Mouse (Mus musculus) heart, postnatal 25 days (tissue): Measurements from ENCODE around the gene Tmcc2. TPM values are rescaled to one million over a fixed set of nuclear protein-coding genes. Genes with fewer than 3 reads are reported as not detected.

Experiments used
- DNase-seq: peaks from one replicate; pipeline ENCODE4 v3.0.0; 2022; ENCODE audit warnings: low spot score
- intact Hi-C: fragments of 180-260 bp; cut with DNase I; formaldehyde crosslinking; loops from one replicate; pipeline ENCODE4 v1.15.1; 2025
- total RNA-seq, 2 experiments: library from RNA; stranded (reverse); gene quantifications; 2 replicates each; pipeline ENCODE4 v1.2.3; 2021

The Tmcc2 gene
- total RNA-seq, 2 experiments from 2014 or later = 17.0 to 18.5 TPM

DNA sequence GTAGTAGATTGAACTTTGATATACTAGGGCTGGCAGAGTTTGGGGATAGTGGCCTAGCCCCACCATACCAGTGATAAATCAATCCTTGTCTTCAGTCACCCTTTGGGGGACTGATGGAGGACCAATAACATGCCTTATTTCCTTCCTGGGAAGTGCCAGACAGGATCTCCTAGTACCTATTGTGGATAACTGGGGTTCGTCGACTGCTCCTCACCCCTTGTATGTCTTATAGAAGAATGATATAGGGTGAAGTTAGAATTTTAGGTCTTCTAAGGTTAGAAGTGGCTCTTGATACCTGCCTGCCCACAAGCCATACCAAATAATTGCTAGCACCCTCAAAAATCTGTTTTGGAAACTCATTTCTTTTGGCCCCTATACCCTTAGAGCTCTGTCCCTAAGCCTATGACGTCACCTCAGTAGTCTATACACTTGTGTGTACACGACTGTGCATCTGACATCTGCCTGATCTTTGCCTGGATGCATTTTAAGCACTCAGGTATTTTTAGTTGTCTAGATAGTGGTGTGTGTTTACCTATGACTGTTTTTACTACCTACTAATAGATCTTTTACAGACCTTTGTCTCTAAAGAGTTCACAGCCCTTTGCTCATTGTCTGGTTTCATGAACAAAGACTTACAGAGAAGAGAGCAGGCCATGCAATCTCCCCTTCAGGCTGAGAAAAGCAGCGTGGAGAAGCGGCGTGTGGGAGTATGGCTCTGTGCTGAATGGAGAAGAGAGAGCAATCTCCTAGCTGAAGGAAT, 69.1 kb downstream of the Tmcc2 start:
- intact Hi-C loops = no loop called here
- DNase-seq = no peak

DNA sequence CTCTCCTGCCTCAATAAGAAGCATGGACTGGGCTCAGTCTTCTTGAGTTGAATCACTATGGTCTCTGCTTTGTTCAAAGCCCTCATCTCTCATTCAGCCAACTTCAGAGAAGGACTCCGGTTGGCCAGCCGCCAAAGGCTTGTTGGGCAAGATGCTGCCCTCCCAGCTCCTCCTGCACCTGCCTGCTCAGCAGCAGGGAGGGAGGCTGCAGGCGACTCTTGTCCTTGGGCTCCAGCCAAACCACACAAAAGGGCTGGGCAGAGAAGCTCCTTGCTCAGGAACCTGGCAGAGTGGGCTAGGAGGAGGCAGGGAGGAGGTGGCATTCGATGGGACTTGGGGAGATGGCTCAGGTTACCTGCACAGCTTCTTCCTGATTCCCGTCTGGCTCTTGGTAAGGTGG, 71.8 kb downstream of the Tmcc2 start:
- DNase-seq = no peak
- intact Hi-C loops = no loop called here

DNA sequence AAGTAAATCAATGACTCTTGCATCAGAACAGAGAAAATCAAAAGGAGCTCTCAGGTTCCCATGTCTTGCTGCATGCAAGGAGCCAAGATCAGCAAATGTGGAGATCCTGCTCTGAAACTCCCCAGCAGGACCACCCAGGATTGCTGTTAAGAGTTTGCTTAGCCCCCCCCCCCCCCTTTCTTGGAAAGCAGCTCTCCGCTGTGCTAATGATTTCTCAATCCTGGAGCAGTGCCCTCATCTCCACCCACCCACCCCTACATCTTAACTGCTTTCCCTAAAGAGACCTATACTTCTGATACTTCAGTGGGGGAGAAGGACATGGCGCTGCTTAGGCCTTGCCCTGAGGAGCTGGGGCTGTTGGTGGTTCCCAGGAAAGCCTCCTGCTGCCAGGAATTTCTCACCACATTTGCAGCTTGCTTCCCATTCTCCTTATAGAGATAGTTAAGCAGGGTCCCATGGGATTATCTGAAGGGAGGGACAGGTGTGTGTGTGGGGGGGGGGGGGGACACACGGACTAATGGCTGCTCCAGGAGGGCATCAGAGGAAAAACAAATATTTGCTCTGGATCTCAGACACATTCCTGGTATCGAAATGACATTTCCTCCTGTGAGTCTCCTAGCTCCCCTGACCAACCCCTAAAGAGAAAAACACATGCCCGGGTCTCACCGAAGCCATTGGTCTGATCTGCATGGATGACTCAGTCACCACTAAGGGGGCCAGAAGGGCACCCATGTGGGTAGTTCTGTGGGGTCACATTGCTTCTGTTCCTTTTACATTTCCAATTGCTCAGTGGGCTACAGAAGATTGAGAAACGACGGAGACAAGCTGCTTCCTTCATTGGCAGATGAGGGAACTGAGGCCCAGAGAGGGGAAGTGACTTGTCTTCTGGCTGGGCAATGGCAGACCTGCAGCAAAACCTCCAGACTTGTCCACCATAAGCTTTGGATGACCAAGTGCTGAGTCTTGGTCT, 72.9 kb downstream of the Tmcc2 start:
- no peak for DNase-seq
- intact Hi-C loops = no loop called here

DNA sequence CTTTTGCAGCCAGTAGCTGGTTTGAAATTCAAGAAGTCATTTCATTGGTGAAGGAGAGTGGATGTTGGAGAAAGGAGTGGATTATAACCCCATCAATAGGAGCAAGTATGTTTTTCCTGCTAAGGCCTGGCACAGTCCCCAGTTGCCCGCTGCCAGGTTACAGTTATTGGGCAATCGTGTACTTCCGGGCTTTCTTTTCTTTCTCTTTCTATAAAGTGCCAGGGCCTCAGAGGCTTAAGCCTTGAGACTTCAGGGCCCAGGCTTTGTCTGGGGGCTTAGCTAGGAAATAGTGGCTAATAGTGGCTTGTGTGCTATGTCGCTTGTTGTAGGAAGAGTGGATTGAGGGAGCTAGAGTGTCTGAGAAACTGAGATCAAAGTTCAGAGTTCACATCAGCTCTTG, 73.7 kb downstream of the Tmcc2 start:
- intact Hi-C loops = no loop called here
- no peak for DNase-seq

DNA sequence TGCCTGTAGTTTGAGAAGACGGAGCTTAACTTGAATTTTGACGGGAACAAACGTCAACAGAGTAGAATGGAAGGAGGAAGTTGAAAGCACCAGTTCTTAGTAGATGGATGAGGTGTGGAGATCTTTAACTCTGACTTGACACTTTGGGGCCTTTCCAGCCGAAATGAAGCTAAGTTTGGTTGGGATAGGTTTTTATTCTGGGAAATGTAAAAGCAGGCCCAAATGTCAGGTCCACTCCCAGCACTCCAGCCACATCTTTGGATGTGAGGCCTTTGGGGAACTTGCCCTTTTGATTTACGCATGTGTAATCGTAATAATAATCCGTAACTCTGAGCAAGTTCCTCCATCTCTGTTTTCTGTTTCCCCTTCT, 74.5 kb downstream of the Tmcc2 start:
- intact Hi-C loops = no loop called here
- DNase-seq = no peak

DNA sequence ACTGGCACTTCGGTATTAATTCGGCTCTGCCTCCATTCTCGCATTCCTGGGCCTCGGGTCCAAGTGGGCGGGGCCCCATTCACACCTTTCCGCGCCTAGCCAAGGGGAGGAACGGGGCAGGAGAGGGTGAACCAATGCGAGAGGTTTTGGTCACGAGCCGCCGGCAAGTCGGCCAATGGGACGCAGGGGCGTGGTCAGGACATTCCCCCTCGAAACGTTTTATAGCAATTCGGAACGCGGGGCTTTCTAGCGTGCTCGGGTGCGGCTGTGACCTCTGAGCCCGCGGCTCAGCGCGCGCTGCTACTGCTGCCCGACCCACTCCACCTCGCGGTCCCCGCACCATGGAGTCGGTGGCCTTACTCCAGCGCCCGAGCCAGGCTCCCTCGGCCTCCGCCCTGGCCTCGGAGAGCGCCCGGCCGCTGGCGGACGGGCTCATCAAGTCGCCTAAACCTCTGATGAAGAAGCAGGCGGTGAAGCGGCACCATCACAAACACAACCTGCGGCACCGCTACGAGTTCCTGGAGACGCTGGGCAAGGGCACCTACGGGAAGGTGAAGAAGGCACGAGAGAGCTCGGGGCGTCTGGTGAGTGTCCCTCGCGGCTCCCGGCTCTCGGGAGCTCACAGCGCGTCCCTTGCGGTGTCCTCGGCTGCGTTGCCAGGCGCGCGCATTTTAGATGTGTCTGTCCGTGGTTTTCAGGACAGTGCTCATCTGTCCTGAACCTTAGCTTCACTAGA, 75.0 kb downstream of the Tmcc2 start, which contains the start of gene Nuak2:
Gene Nuak2, plus strand, starts transcription at position 238 of the 736 bp plus-strand sequence.
- intact Hi-C loops = no loop called here
- DNase-seq = peak; percentile 87

DNA sequence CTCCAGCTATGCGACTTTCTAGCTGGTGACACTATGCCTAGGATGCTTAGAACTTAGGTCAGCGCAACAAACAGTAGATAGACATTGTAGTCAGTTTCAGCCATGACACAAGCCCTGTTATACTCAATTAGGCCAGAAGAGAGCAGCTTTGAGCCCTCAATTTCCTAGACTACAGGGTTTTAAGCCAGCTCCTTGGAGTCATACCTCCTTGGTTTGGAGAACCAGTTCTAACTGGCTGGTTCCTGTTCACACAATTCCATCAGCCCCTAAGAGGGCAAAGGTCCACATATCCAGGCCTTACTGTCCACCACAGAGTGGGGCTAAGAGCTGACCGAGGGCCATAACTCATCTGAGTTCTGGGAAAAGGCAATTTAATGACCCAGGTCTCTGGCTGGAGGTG, 78.4 kb downstream of the Tmcc2 start:
- DNase-seq = no peak
- intact Hi-C loops = loop anchor here (1.0 to 5.0 kb wide), 2 partner anchors 43 to 165 kb away; partner anchors contain the start of gene Rbbp5

DNA sequence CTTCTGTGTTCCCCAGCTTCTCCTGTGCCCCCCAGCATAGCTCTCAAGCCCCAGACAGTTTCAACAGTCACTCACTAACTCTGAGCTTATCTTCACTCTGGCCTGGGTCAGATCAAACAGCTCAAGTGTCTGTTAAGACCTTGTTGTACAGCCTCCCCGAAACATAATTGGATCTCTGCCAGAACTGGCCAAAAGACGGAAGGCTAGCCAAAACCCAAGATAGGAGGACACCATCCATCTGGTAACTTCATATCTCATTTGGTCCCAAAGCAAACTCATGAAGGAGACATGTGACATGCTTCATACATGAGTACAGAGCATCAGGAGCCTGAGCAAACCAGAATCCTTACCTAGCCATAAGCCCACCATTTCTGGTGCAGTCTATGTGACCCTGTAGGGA, 79.0 kb downstream of the Tmcc2 start:
- intact Hi-C loops = loop anchor here (5.0 kb wide), 1 partner anchor 165 kb away; the partner anchor contains the start of gene Rbbp5
- no peak for DNase-seq

DNA sequence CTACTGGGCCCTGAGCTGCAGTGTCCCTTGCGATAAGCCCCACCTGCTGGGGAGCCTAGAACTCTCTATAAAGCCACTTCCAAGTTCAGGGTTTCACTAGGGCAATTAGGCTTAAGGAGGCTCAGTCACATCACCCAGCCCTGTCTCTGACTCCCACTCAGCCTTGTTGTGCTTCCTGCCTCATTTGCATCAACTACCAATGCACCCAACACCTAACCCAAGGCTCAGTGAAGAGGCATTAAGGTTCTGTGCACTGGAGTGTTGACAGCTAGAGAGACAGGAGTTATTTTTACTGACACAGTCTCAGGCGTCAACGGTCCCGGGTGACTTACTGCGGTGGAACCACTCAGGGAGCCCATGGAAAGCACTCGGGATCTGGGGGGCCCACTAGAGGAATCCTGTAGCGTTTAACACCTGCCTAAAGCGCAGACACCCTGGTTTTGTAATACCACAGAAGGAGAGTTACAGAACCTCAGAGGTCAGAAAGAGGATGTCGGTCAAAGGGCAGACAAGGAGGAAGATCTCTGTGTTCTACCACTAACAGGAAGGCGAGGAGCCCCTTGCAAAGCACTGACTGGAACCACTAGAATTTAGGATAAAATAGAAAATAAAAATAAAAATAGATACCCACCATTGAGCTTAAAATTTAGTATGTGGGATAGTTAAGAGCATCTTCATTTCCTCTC, 79.8 kb downstream of the Tmcc2 start:
- no peak for DNase-seq

DNA sequence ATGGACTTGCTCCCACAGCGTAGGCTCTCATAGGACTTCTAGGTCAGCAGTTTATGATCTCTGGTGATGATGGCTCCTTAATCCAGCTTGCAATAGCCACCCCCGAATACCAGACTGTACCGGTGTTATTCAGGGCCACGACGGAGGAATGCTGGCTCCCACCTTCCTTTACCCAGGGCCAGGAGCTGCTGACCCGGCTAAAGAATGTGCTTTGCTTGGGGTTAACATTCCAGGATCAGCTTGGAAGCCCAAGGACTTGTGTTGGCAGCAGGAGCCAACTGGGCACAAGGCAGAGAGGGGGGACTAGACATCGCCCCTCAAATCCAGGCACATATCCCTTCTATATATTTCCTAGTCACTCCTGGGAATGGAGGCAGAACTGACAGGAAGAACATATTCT, 80.3 kb downstream of the Tmcc2 start:
- DNase-seq = no peak
- intact Hi-C loops = loop anchor here (5.0 kb wide), 1 partner anchor 167 kb away; the partner anchor contains the start of gene Rbbp5

More for the DNA sequence above, 79.8 kb downstream of the Tmcc2 start:
- intact Hi-C loops = loop anchor here (5.0 kb wide), 1 partner anchor 166 kb away; the partner anchor contains the start of gene Rbbp5

DNA sequence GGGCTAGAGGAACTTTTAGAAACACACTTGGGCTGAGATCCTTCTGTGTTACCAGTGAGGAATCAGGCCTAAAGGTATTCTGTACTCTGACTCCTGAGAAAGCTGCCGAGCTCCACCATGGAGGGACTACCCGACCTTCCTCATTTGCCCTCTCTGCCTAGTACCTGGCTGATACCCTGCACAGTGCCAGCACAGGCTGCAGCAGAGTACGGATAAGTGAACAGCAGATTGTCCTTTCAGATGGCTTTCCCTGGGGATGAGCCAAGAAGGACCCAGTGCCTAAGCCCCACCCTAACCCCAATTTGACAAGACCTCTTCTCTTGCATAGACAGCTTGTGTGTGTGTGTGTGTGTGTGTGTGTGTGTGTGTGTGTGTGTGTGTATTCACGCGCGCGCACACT, 82.4 kb downstream of the Tmcc2 start:
- no peak for DNase-seq
- intact Hi-C loops = loop anchor here (5.0 kb wide), 2 partner anchors 151 to 186 kb away; no protein-coding TSS in a partner anchor

DNA sequence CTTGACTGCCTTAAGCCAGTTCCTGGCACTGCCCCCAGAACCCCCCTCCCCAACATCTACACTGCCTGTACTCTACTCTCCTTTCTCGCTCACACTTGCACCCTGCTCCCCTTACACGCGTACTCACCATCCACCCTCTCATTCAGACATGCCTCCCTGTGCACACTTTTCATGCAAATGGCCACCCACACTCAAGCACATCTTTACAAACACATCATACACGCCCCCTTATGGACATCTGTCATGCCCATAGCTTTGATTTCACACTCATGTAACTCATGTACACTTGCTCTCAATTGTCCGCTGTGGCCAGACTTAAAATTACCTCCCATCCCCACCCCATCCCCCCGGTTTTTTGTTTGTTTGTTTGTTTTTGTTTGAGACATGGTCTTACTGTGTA, 83.1 kb downstream of the Tmcc2 start:
- no peak for DNase-seq
- intact Hi-C loops = loop anchor here (5.0 kb wide), 2 partner anchors 151 to 186 kb away; no protein-coding TSS in a partner anchor

DNA sequence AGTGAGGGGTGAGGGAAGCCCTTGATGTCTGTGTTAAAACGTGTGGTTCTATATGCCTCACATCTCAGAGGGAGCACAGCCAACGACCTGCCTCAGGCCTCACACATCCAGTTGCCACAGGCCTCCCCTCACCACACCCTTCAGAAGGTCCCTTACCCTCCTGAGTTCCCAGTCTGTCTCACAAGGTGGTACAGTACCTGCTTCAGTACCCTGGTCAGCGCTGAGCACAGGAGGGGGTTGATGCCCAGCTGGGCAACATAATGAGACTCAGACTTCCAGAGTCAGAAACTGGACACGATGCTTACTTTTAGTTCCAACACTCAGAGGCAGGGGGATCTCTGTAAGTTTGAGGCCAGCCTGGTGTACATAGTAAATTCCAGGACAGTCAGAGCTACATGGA, 84.3 kb downstream of the Tmcc2 start:
- no peak for DNase-seq
- intact Hi-C loops = loop anchor here (5.0 kb wide), 2 partner anchors 150 to 185 kb away; no protein-coding TSS in a partner anchor

Other genes starting within 250 kb of the Tmcc2 start
- not detected for gene Lemd1, start 199.8 kb downstream of the Tmcc2 start, total RNA-seq
- gene AC124108.1, start 199.8 kb downstream of the Tmcc2 start, total RNA-seq = not detected
- gene Gm10188, start 161.5 kb downstream of the Tmcc2 start, total RNA-seq = not detected
- gene Klhdc8a, start 92.7 kb downstream of the Tmcc2 start, total RNA-seq = 10 to 100 TPM; 22.3 to 28.8 TPM
- gene Nuak2, start 75.2 kb downstream of the Tmcc2 start, total RNA-seq = 1 to 10 TPM; 4.1 to 4.3 TPM
- gene Dstyk, start 26.3 kb upstream of the Tmcc2 start, total RNA-seq = 10 to 100 TPM; 17.4 TPM
- 10 to 100 TPM; 18.9 to 24.2 TPM for gene Rbbp5, start 86.1 kb upstream of the Tmcc2 start, total RNA-seq
- gene Tmem81, start 114.9 kb upstream of the Tmcc2 start, total RNA-seq = 1 to 10 TPM; 1.6 TPM
- gene Cntn2, start 152.0 kb upstream of the Tmcc2 start, total RNA-seq = 1 to 10 TPM; 3.9 to 7.8 TPM